Mouse (Mus musculus): ENCODE measurements around the gene Hils1. TPM values are rescaled to one million over a fixed set of nuclear protein-coding genes. Genes with fewer than 3 reads are reported as not detected.

Gene Hils1
- polyA plus RNA-seq, 1 experiment from 2014 or later = not detected

- no peaks in the 10 kb centered on the region for H3K9me3 ChIP-seq (ENCODE audit: control insufficient read depth, low read depth, low read length)
- H3K36me3 ChIP-seq (ENCODE audit: control insufficient read depth, insufficient read depth, low read length) = peaks cover 15% of the 10 kb centered on the region; the same call in 1 of the 2 replicates
- peak overlapping the region; percentile 62 for H3K4me2 ChIP-seq (replicated peaks; ENCODE audit: low read depth, low read length)
- H3K4me1 ChIP-seq (ENCODE audit: control insufficient read depth, insufficient read depth, low read length) = peaks cover 27% of the 10 kb centered on the region
- peak overlapping the region; percentile 67 for H3K4me3 ChIP-seq (ENCODE audit: low read depth, low read length)
- H3K27ac ChIP-seq (ENCODE audit: low read length) = peak overlapping the region; percentile 7; the same call in 1 of the 2 replicates
- no peak for ATAC-seq (ENCODE audit: insufficient number of reproducible peaks, insufficient read depth, low FRiP score, low read depth)
- H3K9ac ChIP-seq (replicated peaks; ENCODE audit: low read depth, low read length) = no peak overlapping the region
- 20% methylated on average over 1 of the region's 1 CpGs for WGBS
- H3K27me3 ChIP-seq (ENCODE audit: control insufficient read depth, insufficient read depth, low read length) = no peaks in the 10 kb centered on the region
These were observed 44.0 kb downstream of the Hils1 start for GRCm38 (mm10) chr11:95011416-95011815.

GRCm38 (mm10) chr11:95012075-95012474 is 44.7 kb downstream of the Hils1 start:
- Histone ChIP-seq H3K4me3 (ENCODE audit: low read depth, low read length) (0 out of 2 replicates have a peak overlapping the region, but pooled peaks have one; percentile 67), H3K27ac (ENCODE audit: low read length) (no peak overlapping the region; the same call in 1 of the 2 replicates), H3K36me3 (ENCODE audit: control insufficient read depth, insufficient read depth, low read length) (peaks cover 15% of the 10 kb centered on the region; the same call in 1 of the 2 replicates), H3K4me2 (replicated peaks; ENCODE audit: low read depth, low read length) (peak overlapping the region; percentile 62), H3K9me3 (ENCODE audit: control insufficient read depth, low read depth, low read length) (no peaks in the 10 kb centered on the region), H3K9ac (replicated peaks; ENCODE audit: low read depth, low read length) (0 out of 2 replicates have a peak overlapping the region, but pooled peaks have one; percentile 7), H3K4me1 (ENCODE audit: control insufficient read depth, insufficient read depth, low read length) (peaks cover 24% of the 10 kb centered on the region), H3K27me3 (ENCODE audit: control insufficient read depth, insufficient read depth, low read length) (no peaks in the 10 kb centered on the region)
- peak; percentile 50; the same call in 1 of the 2 replicates for ATAC-seq (ENCODE audit: insufficient number of reproducible peaks, insufficient read depth, low FRiP score, low read depth)
- whole genome bisulfite sequencing = 27% methylated on average over 3 of the region's 3 CpGs

- Histone ChIP-seq H3K4me1 (ENCODE audit: control insufficient read depth, insufficient read depth, low read length) (peaks cover 19% of the 10 kb centered on the region), H3K27me3 (ENCODE audit: control insufficient read depth, insufficient read depth, low read length) (no peaks in the 10 kb centered on the region), H3K9me3 (ENCODE audit: control insufficient read depth, low read depth, low read length) (no peaks in the 10 kb centered on the region), H3K9ac (replicated peaks; ENCODE audit: low read depth, low read length) (no peak overlapping the region), H3K27ac (ENCODE audit: low read length) (no peak overlapping the region), H3K4me2 (replicated peaks; ENCODE audit: low read depth, low read length) (peak overlapping the region; percentile 62; the same call in 1 of the 2 replicates), H3K4me3 (ENCODE audit: low read depth, low read length) (no peak overlapping the region), H3K36me3 (ENCODE audit: control insufficient read depth, insufficient read depth, low read length) (peaks cover 15% of the 10 kb centered on the region; the same call in 1 of the 2 replicates)
- WGBS = 52% methylated on average over 3 of the region's 3 CpGs
- no peak for ATAC-seq (ENCODE audit: insufficient number of reproducible peaks, insufficient read depth, low FRiP score, low read depth)
These were observed 45.1 kb downstream of the Hils1 start for GRCm38 (mm10) chr11:95012487-95012886.

GRCm38 (mm10) chr11:95015484-95015883 is 48.1 kb downstream of the Hils1 start:
- 60% methylated on average over 3 of the region's 3 CpGs for WGBS
- Histone ChIP-seq H3K27me3 (ENCODE audit: control insufficient read depth, insufficient read depth, low read length) (no peaks in the 10 kb centered on the region), H3K4me2 (replicated peaks; ENCODE audit: low read depth, low read length) (no peak overlapping the region), H3K9ac (replicated peaks; ENCODE audit: low read depth, low read length) (no peak overlapping the region), H3K27ac (ENCODE audit: low read length) (no peak overlapping the region), H3K36me3 (ENCODE audit: control insufficient read depth, insufficient read depth, low read length) (peaks cover 27% of the 10 kb centered on the region; the same call in 1 of the 2 replicates), H3K9me3 (ENCODE audit: control insufficient read depth, low read depth, low read length) (no peaks in the 10 kb centered on the region), H3K4me1 (ENCODE audit: control insufficient read depth, insufficient read depth, low read length) (peaks cover 16% of the 10 kb centered on the region), H3K4me3 (ENCODE audit: low read depth, low read length) (no peak overlapping the region)
- no peak for ATAC-seq (ENCODE audit: insufficient number of reproducible peaks, insufficient read depth, low FRiP score, low read depth)

Other genes with a start within 250 kb of the Hils1 start
- gene Cdc34b, start 225.8 kb upstream of the Hils1 start, polyA plus RNA-seq (2014; fragmentation: Nextera tagmentation; extraction: Ambion mirVana) = not detected in 2 replicates
- not detected in 2 replicates for gene Tmem92, start 184.9 kb upstream of the Hils1 start, polyA plus RNA-seq (2014; fragmentation: Nextera tagmentation; extraction: Ambion mirVana)
- gene Col1a1, start 31.4 kb upstream of the Hils1 start, polyA plus RNA-seq (2014; fragmentation: Nextera tagmentation; extraction: Ambion mirVana) = 1,157 and 1,247 TPM in 2 replicates
- gene Sgca, start 8.7 kb downstream of the Hils1 start, polyA plus RNA-seq (2014; fragmentation: Nextera tagmentation; extraction: Ambion mirVana) = 0.30 and 0.46 TPM in 2 replicates
- gene Ppp1r9b, start 23.4 kb downstream of the Hils1 start, polyA plus RNA-seq (2014; fragmentation: Nextera tagmentation; extraction: Ambion mirVana) = 13.5 and 14.4 TPM in 2 replicates
- gene Samd14, start 42.3 kb downstream of the Hils1 start, polyA plus RNA-seq (2014; fragmentation: Nextera tagmentation; extraction: Ambion mirVana) = 22.8 and 24.5 TPM in 2 replicates
- gene Pdk2, start 73.8 kb downstream of the Hils1 start, polyA plus RNA-seq (2014; fragmentation: Nextera tagmentation; extraction: Ambion mirVana) = 34.1 and 35.8 TPM in 2 replicates
- gene Itga3, start 109.2 kb downstream of the Hils1 start, polyA plus RNA-seq (2014; fragmentation: Nextera tagmentation; extraction: Ambion mirVana) = 21.5 and 23.3 TPM in 2 replicates
- 3.1 and 4.5 TPM in 2 replicates for gene Dlx3, start 152.5 kb downstream of the Hils1 start, polyA plus RNA-seq (2014; fragmentation: Nextera tagmentation; extraction: Ambion mirVana)
- 0.46 and 0.52 TPM in 2 replicates for gene Dlx4, start 178.7 kb downstream of the Hils1 start, polyA plus RNA-seq (2014; fragmentation: Nextera tagmentation; extraction: Ambion mirVana)

All from stomach, embryonic 14.5 days (tissue).